8 mouse cellular contexts compared by ENCODE assay signal in genomic region chr3:127552434-127552972, GRCm38 (mm10). TPM values are rescaled to one million over a fixed set of nuclear protein-coding genes. Genes with fewer than 3 reads are reported as not detected.
A peak's percentile ranks its signal among the peaks of the same experiment; 100 is the strongest.
DNase-seq lines count a peak whose midpoint lies in the region; ATAC-seq and TF ChIP-seq lines count a peak whose summit lies in the region.

No protein-coding gene starts in this region.

- H3K36me3 ChIP-seq in embryonic facial prominence, embryonic 11.5 days (replicated peaks; ENCODE audit: control insufficient read depth, insufficient read depth, low read depth, low read length): no peaks in the 10 kb centered on the region; the same call in 1 of the 2 replicates
- no peaks in the 10 kb centered on the region for H3K36me3 ChIP-seq in intestine, embryonic 15.5 days

- no peak; the same call in 1 of the 2 replicates for TF ChIP-seq CTCF in left cerebral cortex, adult 2 months (IDR thresholded peaks at IDR 0.05)

- H3K4me2 ChIP-seq in embryonic facial prominence, embryonic 11.5 days (ENCODE audit: low read depth, low read length): peak overlapping the region; percentile 19
- H3K4me2 ChIP-seq in intestine, embryonic 15.5 days (replicated peaks): peak overlapping the region; percentile 50

- no peak for ATAC-seq in embryonic facial prominence, embryonic 11.5 days (replicated peaks; ENCODE audit: insufficient number of reproducible peaks, low FRiP score, low TSS enrichment, low read depth)
- ATAC-seq in intestine, embryonic 15.5 days: no peak
- no peak for ATAC-seq in granulocyte monocyte progenitor cell, adult 5-6 weeks (replicated peaks; ENCODE audit: poor library complexity, severe bottlenecking)

- H3K27ac ChIP-seq in left cerebral cortex, adult 2 months: peak overlapping the region; percentile 99
- no peak overlapping the region for H3K27ac ChIP-seq in embryonic facial prominence, embryonic 11.5 days (replicated peaks; ENCODE audit: low read depth, low read length)
- no peak overlapping the region for H3K27ac ChIP-seq in intestine, embryonic 15.5 days

- no peaks in the 10 kb centered on the region for H3K4me1 ChIP-seq in embryonic facial prominence, embryonic 11.5 days (ENCODE audit: control insufficient read depth, insufficient read depth, low read length)
- H3K4me1 ChIP-seq in intestine, embryonic 15.5 days (replicated peaks): 0 out of 2 replicates have a peak, but pooled peaks cover 3% of the 10 kb centered on the region

- no peaks in the 10 kb centered on the region for H3K27me3 ChIP-seq in embryonic facial prominence, embryonic 11.5 days (ENCODE audit: control insufficient read depth, insufficient read depth, low read length)
- no peaks in the 10 kb centered on the region for H3K27me3 ChIP-seq in intestine, embryonic 15.5 days (replicated peaks)

- intact Hi-C loops in left cerebral cortex, adult 2 months (cut with DNase I): loop anchor here (2.0 to 5.0 kb wide), 4 partner anchors 54 to 365 kb away; partner anchors contain the start of gene Ank2
- intact Hi-C loops in left cerebral cortex, postnatal 10 days (cut with DNase I): loop anchor here (5.0 to 10.0 kb wide), 4 partner anchors 55 to 368 kb away; partner anchors contain the start of gene Ank2

- 7% methylated on average over 13 of the region's 13 CpGs for WGBS in embryonic facial prominence, embryonic 11.5 days
- WGBS in intestine, embryonic 15.5 days: 5% methylated on average over 12 of the region's 13 CpGs

- no peak for DNase-seq in left cerebral cortex, adult 2 months (ENCODE audit: extremely low spot score in 1 of 2, low spot score in 2 of 2)
- no peak for DNase-seq in left cerebral cortex, postnatal 10 days (ENCODE audit: extremely low spot score in 1 of 2, low spot score in 2 of 2)
- no peak for DNase-seq in embryonic facial prominence, embryonic 11.5 days (ENCODE audit: low spot score)
- peak; percentile 14 for DNase-seq in lung, postnatal 36 days
- DNase-seq in yolk sac, embryonic 10.5 days (ENCODE audit: low spot score): no peak
- DNase-seq in urinary bladder, postnatal 4 days (ENCODE audit: low spot score in 2 of 2): no peak

- no peaks in the 10 kb centered on the region for H3K9me3 ChIP-seq in embryonic facial prominence, embryonic 11.5 days (replicated peaks; ENCODE audit: control insufficient read depth, low read length)
- no peaks in the 10 kb centered on the region for H3K9me3 ChIP-seq in intestine, embryonic 15.5 days

- peak overlapping the region; percentile 88 for H3K4me3 ChIP-seq in left cerebral cortex, adult 2 months
- H3K4me3 ChIP-seq in embryonic facial prominence, embryonic 11.5 days (ENCODE audit: low read depth, low read length): peak overlapping the region; percentile 72
- H3K4me3 ChIP-seq in intestine, embryonic 15.5 days (replicated peaks): peak overlapping the region; percentile 65

- H3K9ac ChIP-seq in embryonic facial prominence, embryonic 11.5 days (replicated peaks; ENCODE audit: low read length): peak overlapping the region; percentile 79
- H3K9ac ChIP-seq in intestine, embryonic 15.5 days: peak overlapping the region; percentile 71; the same call in 1 of the 2 replicates

RNA-seq across cellular contexts. Expression of gene Larp7, which starts 0.6 kb away (rescaled TPM):
- 10 to 100 TPM; 16.8 to 19.2 TPM for total RNA-seq in left cerebral cortex, adult 2 months (2021)
- total RNA-seq in left cerebral cortex, postnatal 10 days (2021): 10 to 100 TPM; 17.8 to 18.0 TPM
- 83.3 and 86.7 TPM in 2 replicates for polyA plus RNA-seq in embryonic facial prominence, embryonic 11.5 days (2014; fragmentation: Nextera tagmentation; extraction: Ambion mirVana)
- 48.5 and 53.3 TPM in 2 replicates for polyA plus RNA-seq in intestine, embryonic 15.5 days (2015; fragmentation: Nextera tagmentation; extraction: Ambion mirVana)
- total RNA-seq in granulocyte monocyte progenitor cell, adult 5-6 weeks (2014; fragmentation: Nextera tagmentation): 55.2 and 76.0 TPM in 2 replicates
- 106 and 126 TPM in 2 replicates for total RNA-seq in granulocyte monocyte progenitor cell, adult 5-6 weeks (2017)

RNA-seq across cellular contexts. Expression of gene Zgrf1, which starts 0.8 kb away (rescaled TPM):
- total RNA-seq in left cerebral cortex, adult 2 months (2021): 1 to 10 TPM; 2.6 to 3.5 TPM
- 1 to 10 TPM; 2.5 to 3.0 TPM for total RNA-seq in left cerebral cortex, postnatal 10 days (2021)
- 9.5 and 10.2 TPM in 2 replicates for polyA plus RNA-seq in embryonic facial prominence, embryonic 11.5 days (2014; fragmentation: Nextera tagmentation; extraction: Ambion mirVana)
- 5.2 and 5.4 TPM in 2 replicates for polyA plus RNA-seq in intestine, embryonic 15.5 days (2015; fragmentation: Nextera tagmentation; extraction: Ambion mirVana)
- 26.1 and 30.8 TPM in 2 replicates for total RNA-seq in granulocyte monocyte progenitor cell, adult 5-6 weeks (2014; fragmentation: Nextera tagmentation)
- total RNA-seq in granulocyte monocyte progenitor cell, adult 5-6 weeks (2017): 23.1 and 30.6 TPM in 2 replicates

RNA-seq across cellular contexts. Expression of gene Ank2, which starts 53.4 kb away (rescaled TPM):
- 100 to 1,000 TPM; 905 to 916 TPM for total RNA-seq in left cerebral cortex, adult 2 months (2021)
- total RNA-seq in left cerebral cortex, postnatal 10 days (2021): 1,000 to 10,000 TPM; 1,080 to 1,091 TPM
- polyA plus RNA-seq in embryonic facial prominence, embryonic 11.5 days (2014; fragmentation: Nextera tagmentation; extraction: Ambion mirVana): 26.1 and 33.1 TPM in 2 replicates
- 24.9 and 25.3 TPM in 2 replicates for polyA plus RNA-seq in intestine, embryonic 15.5 days (2015; fragmentation: Nextera tagmentation; extraction: Ambion mirVana)
- total RNA-seq in granulocyte monocyte progenitor cell, adult 5-6 weeks (2014; fragmentation: Nextera tagmentation): 0.45 and 0.73 TPM in 2 replicates
- total RNA-seq in granulocyte monocyte progenitor cell, adult 5-6 weeks (2017): 0.26 TPM in 1 of 2 replicates, not detected in the other

Comparison
In these comparisons a context has a peak if more than half of its experiments do, and no peak if none do; other contexts are left out.
1. RNA of gene Zgrf1, which starts 0.8 kb away (total RNA-seq): 23.1 to 30.8 TPM in granulocyte monocyte progenitor cell, adult 5-6 weeks; 2.6 to 3.5 TPM in left cerebral cortex, adult 2 months and 2.5 to 3.0 TPM in left cerebral cortex, postnatal 10 days; every median in the first group is over 4 times any median in the second.
2. RNA of gene Ank2, which starts 53.4 kb away (total RNA-seq): 1,080 to 1,091 TPM in left cerebral cortex, postnatal 10 days and 905 to 916 TPM in left cerebral cortex, adult 2 months; 0.26 to 0.73 TPM in granulocyte monocyte progenitor cell, adult 5-6 weeks; every median in the first group is over 100 times any median in the second.
3. Peak in every context shown above with its lines, with median percentiles within 50 percentile points of each other: H3K4me3 ChIP-seq.